Mouse (Mus musculus) MN1 (cell line): ENCODE data around the gene Homer1.

Experiments
- DNase-seq: peaks from one replicate; pipeline ENCODE4 v3.0.0-alpha.2; 2016; ENCODE audit warnings: low spot score

Homer1 gene

DNA sequence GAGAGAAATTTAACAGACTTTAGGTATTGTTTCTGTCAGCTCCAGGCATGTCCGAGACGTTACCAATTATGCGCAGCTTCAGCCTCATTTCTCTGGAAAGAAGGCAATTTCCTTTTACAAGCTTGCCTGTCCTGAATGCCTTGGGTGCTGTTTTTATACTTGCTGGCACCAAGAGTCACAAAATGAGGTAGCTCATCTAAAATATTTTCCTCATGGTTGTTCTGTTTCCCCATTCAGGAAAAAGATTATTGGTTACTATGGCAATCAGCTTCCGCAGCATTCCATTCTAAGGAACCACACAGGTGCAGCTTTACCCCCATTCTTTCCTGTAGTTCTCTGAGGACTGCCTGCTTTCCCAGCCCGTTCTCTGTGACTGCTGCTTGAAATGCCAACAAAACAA is at the start of gene Homer1:
Homer1 (plus strand) TSS at position 320 of the 400 bp plus-strand sequence.
- no peak for DNase-seq

DNA sequence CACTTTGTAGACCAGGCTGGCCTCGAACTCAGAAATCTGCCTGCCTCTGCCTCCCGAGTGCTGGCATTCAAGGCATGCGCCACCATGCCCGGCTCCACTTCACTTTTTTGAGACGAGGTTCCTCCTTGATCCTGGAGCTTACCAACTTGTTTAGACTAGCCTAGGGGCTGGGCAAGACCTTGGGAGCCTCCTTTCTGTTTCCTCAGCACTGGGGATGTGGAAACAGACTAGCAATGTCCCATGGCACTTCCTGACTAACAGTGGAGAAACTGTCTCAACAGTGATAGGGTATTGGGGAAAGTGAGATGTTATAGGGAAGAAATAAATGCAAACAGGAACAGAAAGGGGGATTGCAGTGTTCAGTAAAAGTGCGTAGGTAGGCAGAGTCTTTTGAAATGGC is 47.7 kb upstream of the Homer1 start:
- DNase-seq, result no peak

DNA sequence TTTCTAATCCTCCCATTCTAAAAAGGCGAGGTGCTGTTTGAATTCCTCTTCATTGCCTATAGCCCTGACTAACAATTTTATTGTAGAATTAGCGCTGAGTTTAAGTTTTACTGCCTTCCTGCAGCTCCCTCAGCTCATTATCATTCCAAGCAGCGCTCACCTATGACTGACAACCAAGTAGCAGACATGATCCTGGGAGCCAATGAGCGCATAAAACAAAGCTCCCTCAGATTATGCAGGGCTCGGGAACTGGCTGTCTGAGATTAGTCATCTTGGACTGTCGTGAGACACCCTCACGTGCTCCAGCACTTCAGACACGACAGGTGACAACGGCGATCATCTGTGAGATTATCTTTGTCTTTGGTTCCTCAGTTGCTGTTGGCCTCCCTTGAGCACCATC is 47.3 kb upstream of the Homer1 start:
- DNase-seq, result no peak

DNA sequence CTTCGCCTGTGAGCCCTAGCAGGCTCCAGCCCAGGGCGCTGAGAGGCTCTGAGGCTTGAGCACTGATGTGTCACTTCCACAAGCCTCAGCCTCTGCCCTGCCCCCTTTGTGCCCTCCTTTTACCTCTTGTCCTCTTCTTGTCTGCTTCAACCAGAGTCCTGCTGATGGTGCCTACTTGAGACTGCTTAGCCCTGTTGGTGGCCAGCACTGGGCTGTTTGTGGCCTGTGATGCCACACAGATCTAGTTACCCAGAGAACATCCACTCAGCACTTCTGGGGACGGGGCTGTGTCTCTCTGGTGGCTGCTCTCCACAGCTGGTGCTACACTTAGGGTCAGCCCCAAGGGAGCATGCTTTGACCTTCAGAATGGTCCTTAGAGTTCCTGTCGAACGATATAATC is 46.5 kb upstream of the Homer1 start:
- no peak for DNase-seq

DNA sequence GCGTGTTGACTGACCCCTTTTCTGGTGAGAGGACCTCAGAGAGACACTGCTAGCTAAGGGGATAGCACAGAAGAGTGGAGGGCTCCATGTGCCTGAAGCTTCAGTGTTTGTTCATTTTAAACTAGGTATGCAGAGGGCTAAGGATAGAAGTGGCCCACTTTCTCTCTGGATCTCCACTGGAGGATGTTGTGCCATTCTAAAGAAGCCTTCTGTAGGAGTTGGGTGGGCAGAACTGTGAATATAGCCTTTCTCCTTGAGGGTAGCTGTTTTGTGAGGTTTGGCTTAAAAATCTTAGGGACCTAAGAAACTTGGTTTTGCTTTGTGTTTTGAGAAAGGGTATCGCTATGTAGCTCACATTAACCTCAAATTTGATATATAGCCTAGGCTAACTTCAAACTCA is 32.3 kb upstream of the Homer1 start:
- no peak for DNase-seq

DNA sequence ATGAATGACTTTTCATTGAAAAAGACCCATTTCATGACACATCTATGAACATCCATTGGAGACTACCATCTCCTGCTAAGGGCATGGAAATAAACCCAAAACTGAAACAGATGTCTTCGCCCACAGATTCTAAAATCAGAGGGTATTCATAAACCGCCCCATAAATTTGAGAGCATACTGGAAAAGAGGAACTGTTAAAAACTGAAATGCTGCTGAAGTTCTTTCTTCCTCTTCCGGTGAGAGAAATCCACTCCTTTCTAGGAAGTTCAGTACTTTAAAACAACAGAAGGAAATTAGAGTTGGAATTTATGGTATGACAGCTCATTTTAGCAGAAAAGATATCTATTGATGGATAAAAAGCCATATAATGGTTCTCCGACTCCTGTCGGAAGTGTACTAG is 1.1 kb downstream of the Homer1 start:
- no peak for DNase-seq

DNA sequence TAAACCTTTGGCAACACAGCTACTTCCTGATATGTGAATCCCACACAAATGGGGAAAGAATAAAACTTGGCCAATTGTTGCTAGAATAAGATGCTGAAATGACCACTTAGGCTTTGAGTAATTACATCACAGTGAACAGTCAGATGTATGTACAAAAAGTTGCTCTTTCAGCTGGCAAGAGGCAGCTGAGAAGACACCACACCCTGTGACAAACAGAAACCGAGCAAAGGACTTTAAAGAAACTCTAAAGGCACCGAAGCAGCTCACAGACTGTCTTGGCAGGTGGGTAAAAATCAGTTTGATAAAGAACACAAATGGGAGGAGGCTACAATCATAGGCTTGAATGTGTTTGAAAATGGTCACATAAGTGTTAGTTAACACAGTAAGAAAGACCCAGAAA is 1.6 kb downstream of the Homer1 start:
- DNase-seq, result no peak

DNA sequence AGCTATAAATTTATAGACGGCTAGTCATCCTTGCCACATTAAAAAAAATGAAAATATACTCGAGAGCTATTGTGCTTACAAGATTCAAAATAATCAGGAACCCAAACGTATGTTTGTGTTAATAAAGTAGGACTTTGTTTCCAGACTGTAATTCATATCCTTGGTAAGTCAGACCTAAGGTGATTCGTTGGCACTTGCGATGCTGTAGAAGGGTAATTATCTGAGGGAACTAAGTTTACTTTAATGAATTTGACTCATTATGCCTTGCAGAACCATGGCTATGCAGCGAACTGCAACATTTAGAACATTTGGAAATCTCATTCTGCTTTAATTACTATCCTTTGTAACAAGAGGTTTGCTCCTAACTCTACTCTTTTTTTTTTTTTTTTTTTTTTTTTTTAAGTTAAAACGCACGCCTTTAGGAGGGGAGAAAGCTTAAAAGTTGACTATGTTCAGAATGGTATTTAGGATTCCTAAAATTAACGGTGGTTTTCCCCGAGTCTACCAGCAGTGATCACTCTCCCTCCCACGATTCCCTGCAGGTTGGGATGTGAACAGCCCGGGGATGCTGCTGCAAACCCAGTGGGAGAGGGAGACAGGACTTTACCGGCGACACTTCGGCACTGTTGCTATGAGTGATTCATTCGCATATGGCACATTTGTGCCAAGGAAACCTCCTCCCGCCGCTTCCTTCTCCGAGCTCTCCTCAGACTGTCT is 3.6 kb downstream of the Homer1 start:
- peak; percentile 25 for DNase-seq

DNA sequence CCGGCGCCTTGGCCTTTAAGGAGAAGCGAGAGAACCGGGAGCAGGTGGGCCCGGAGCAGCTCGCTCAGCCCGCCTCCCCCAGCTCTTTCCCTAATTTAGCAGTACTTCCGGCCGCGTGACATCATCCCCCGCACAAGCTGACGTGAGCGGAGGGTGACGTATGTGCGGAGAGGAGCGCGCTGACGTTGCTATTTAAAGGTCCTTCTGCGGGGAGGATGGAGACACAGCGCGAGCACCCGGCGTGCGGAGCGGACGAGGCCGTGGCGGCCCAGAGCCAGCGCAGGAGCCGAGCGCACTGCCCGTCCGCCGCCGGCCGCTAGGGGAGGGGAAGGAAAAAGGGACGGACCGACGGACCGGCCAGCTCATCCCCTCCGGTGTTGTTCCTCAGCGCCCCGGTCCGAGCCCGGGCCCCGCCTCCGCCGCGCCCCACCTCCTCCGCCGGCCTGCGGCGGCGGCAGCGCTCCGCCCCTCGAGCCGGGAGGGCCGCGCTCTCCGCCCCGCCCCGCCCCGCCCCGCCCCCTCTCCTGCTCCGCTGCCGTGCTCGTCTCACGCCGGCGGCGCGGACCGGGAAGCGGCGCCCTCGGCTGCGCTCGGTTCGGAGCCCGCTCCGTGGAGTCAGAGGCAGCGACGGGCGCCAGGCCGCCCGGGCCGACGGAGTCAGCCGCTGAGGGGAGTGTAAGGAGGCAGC is 4.3 kb downstream of the Homer1 start:
- DNase-seq, result peak; percentile 96

DNA sequence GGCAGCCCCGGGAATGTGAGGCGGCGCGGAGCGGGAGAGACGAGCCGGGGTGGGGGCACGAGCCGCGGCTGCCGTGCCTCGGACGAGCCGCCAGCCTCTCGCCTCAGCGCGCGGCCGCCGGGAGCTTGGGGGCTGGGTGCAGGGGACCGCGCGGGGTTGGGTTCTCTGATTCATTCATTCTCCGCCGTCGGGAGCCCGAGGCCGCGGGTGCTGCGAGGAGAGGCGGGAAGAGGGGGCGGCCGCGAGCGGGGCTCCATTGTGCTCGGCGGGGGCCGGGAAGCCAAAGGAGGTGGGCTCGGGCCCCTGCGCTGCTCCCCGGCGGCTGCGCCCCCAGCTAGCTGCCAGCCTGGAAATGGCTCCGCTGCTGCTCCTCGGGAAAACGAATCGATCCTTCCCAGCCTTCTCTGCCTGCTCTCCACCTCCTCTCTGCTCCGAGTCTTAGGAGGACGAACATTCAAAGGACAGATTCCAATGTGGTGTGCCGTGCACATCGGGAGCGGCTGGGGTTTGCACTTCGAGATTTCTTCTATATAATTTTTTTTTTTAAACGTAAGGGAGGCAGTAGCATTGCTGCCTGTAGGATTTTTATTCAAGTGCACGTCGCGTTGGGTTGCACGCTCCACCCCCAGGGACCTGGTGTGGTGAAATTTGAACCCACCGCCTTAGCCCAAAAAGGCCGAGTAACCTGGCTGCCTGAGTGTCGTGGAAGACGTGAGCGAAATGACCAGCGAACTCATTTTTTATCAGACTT is 5.0 kb downstream of the Homer1 start:
- peak; percentile 62 for DNase-seq

DNA sequence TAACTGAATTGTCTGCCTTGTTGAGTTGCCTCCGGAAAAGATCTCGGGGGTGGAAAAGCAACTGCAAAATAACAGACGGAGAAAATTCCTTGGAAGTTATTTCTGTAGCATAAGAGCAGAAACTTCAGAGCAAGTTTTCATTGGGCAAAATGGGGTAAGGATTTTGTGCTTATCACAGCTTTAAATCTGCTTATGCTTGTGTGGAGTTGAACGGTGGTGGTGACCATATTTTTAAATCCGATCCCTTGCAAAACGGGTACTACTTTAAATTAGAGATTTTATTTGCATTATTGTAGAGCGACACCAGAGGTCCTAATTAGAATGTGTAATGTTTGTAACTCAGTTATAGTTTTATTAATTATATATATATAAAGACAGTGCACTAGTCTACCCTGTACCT is 5.7 kb downstream of the Homer1 start:
- DNase-seq, result no peak

DNA sequence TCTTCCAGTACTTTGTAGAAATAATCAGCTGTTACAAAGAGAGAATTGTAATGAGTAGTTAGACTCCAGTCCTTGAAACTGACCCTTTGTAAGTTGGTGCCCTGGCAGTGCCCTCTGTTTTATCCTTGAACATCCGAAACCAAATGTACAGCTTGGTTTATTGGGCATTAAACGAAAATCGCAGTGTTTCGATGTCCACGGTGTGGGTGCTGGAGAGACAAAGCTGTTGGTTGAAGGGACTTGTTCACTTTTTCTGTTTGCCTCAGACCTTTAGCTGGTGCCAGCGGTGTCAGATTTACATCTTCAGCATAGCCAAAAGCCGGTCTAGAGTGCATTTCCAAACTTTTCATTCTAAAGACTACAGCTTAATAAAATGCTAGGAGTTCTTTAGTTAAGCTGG is 6.2 kb downstream of the Homer1 start:
- no peak for DNase-seq

DNA sequence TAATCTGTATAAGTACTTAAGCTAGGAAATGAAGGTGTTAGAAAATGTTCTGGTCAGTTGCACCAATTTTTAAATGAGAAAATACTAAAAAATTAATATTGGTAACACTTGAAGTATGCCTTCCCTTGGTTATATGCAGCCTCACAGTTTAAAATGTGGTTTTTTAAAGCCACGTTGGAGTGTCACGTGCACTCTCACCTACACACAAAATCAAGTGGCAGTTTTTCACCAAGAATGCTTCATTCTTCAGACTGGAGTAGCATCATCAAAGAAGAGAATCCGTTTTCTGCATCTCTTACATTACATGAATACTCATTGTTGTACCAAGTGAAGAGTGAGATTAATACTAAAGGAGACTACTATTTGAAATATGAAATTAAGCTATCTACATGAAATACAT is 7.1 kb downstream of the Homer1 start:
- no peak for DNase-seq

DNA sequence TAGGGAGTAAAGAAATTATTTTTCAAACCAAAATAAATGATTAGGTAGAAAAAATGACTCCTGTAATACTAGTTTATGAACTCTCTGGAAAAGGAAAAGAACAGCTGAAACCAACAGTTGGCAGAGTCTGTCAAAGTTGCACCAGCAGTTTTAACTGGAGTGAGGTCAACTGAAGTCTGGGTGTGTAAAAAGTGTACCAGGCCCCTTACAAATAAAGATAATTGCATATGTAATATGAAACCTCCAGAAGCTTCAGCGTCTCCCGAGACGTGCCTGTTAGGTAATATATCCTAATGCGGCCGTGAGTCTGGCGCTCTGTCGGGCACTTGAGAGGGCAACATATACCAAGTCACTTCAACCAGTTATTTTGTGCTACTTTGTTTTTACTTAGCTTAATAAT is 8.3 kb downstream of the Homer1 start:
- DNase-seq, result peak; percentile 38

DNA sequence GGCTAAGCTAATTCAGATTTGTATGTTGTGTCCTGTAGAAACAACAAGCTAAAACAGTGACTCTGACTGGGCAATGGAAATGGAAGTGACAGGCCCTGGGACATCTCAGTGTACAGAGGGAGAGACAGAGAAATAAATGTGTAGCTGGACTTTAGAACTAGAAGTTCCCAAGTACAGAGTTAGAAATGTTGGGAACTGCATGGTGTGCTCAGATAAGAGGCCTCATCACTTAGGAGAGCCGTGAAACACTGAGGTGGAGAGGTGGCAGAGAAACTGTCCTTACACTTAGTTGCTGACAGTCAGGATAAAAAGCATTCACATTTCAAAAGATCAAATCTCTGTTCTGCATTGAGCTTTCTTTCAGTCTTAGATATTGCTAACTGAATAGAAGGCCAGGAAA is 9.9 kb downstream of the Homer1 start:
- no peak for DNase-seq

DNA sequence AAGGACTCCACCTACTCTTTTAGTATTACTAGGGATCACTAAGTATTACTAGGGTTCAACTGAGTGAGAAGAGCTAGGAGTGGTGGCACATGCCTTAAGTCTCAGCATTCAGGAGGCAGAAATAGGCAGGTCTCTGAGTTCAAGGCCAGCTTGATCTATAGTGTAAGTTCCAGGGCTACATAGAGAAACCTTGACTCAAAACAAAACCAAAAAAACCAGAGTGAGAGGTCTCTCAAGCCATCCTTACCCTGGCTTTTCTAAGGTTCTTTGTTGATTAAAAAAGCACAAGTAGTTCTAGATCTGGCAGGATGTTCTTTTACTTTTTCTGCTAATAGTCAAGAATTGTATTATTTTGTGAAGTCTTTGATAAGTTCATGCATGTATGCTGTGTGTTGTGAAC is 13.1 kb downstream of the Homer1 start:
- no peak for DNase-seq

DNA sequence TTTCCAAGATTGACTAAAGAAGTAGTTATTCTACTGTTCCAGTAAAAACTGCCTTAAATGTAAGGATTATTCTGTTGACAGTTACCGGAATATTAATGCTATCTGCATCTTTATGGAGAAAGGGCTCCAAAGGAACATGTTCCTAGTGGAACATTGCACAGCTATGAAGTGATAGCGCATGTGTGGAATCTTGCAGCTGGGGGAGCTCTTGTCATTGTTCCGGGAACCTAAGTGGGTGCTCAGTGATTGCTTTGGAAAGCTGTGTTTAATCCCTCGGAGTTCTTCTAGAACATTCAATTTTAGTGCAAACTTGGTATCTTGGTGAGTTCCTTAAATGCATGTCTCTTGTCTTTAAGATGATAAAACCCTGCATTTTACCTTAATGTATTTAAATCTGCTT is 14.9 kb downstream of the Homer1 start:
- DNase-seq, result no peak

DNA sequence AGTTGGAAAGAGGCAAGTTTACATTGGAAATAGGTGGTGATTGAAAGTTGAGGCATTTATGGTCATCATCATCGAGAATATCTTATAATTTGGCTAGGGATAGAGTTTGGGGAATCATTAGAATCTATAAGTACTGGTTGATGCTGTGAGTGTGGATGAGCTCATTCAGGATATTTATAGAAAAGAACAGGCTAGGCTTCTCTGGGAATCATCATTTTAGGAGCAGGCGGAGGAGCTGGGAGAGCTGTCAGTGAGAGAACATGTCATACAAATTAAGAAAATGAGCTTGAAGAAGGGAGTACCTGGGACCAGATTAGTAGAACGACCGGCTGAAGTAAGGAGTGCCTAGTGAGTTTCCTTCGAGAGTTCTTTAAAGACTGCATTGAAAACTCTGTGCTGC is 20.7 kb downstream of the Homer1 start:
- no peak for DNase-seq

DNA sequence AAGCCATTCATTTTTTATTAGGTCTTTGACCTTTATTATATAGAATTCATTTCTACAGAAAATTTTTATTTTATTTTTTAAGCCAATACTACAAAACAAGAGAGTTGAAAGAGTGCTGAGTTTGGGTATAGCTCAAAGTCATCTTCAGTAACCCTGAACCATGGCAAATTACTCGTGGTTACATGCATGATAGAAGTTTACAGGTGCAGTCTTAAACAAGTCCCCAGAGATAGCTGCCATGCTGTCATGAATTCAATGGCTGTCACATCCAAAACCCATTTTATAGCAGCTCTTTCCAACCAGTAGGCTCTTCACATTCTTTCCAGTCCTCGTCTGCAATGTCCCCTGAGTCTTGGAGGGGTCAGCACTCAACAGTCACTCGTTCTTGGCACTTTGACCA is 26.9 kb downstream of the Homer1 start:
- no peak for DNase-seq

DNA sequence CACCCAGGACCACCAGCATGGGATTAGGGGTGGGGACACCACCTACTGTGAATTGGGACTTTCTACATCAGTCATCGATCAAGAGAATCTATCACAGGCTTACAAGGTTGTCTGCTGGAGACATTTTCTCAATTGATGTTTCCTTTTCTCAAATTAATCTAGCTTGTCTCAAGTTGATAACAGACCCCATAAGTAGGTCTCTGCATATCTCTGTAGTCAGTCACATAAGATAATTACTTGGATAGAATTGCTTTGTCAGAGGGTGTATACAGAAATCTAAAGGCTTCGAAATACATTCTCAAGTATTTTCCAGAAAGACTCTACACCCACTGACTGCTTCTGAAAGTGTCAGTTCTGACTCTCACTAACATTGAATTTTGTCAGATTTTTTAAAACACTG is 32.3 kb downstream of the Homer1 start:
- no peak for DNase-seq

DNA sequence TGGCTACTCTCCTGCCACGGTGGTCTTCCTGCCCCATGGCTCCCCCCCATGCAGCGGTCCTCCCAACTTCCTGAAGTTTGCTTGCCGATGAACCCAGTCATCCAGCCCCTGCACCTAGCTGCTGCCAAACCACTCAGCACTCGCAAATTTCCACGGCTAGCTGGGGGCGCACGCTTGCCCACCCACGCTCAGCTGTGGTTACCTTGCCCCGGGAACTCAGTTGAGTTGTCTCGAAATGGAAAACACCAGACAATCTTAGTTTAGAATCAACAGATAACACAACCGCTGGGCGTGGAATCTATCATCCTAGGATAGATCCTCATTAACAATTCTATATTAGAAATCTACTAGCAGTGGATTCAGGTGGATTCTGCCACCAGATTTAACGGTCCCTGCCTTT is 33.1 kb downstream of the Homer1 start:
- DNase-seq, result no peak

DNA sequence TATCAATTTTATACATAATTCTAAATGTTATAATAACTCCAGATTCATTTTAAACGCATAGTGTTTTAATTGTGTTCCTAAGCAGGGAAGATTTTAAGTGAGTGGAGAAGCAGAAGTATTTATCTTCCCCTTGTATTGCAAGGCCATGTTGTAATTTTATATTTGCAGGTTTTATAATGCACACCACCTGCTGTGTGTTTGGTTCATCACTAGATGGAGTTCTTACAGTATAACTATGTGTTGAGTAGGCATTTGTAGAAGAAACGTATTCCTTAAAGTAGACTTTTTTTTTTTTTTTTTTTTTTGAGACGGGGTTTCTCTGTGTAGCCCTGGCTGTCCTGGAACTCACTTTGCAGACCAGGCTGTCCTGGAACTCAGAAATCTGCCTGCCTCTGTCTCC is 35.9 kb downstream of the Homer1 start:
- DNase-seq, result no peak

DNA sequence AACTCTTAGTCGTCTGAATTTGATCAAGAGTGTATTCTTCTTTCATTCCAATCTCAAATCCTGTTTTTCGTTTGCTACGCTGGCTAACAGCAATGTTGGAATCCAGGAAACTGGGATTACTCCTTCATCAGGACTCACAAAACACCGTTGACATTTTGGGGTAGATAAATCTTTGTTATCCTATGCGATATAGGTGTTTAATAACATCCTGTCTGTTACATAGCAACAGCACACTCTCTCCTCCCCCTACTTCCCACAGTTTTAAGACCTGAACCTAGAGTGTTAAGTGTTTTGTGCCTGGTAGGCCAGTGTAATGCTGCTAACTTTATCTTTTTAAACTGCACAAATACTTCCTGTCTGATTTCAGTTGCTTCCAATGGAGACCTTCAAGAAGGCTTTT is 39.0 kb downstream of the Homer1 start:
- DNase-seq, result no peak
